Mouse (Mus musculus): ENCODE data around the gene Dscaml1. TPM values are rescaled to one million over a fixed set of nuclear protein-coding genes. Genes with fewer than 3 reads are reported as not detected.

Dscaml1 gene
- polyA plus RNA-seq, 1 experiment from 2014 or later, result 0.06 TPM

DNA sequence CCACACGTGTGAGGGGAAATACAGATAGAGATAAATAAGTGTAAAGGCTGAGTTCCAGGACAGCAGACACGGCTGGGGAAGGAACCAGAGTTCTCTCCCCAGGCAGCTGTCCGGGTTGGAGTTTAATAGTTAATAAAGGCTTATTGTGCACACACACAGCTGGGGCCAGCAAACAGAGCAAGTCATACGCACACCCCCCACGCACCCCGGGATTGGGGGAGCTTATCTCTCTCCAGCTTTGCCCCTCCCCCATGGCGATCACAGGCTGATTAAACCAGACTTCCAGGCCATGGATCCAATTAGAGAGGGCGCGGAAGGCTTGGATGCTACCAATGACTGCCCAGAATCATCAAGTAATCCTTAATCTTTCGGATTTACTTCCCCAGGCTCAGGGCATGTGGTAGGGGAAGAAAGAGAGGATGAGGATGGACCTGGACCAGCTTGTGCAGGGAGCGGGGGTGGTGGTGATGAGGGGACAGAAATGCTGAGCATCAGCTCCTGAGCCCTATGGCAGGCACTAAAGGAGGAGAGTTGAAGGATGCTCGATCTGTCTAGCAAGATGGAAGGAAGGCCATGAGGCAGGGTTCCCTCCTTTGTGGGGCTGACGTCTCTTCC, 119.7 kb downstream of the Dscaml1 start:
- 44% methylated on average over 13 of the region's 13 CpGs for WGBS
- H3K36me3 ChIP-seq (ENCODE audit: control insufficient read depth, insufficient read depth, low read length), result no peaks in the 10 kb centered on the region
- no peaks in the 10 kb centered on the region for H3K27me3 ChIP-seq (ENCODE audit: control insufficient read depth, insufficient read depth, low read length)
- no peak overlapping the region for H3K9ac ChIP-seq (replicated peaks; ENCODE audit: low read depth, low read length)
- H3K27ac ChIP-seq (ENCODE audit: low read length), result no peak overlapping the region
- no peak overlapping the region for H3K4me2 ChIP-seq (replicated peaks; ENCODE audit: low read depth, low read length)
- H3K4me3 ChIP-seq (ENCODE audit: low read depth, low read length), result no peak overlapping the region
- no peaks in the 10 kb centered on the region for H3K9me3 ChIP-seq (ENCODE audit: control insufficient read depth, low read depth, low read length)
- no peaks in the 10 kb centered on the region for H3K4me1 ChIP-seq (ENCODE audit: control insufficient read depth, insufficient read depth, low read length)
- ATAC-seq (ENCODE audit: insufficient number of reproducible peaks, insufficient read depth, low FRiP score, low read depth), result peak; percentile 67; the same call in 1 of the 2 replicates

DNA sequence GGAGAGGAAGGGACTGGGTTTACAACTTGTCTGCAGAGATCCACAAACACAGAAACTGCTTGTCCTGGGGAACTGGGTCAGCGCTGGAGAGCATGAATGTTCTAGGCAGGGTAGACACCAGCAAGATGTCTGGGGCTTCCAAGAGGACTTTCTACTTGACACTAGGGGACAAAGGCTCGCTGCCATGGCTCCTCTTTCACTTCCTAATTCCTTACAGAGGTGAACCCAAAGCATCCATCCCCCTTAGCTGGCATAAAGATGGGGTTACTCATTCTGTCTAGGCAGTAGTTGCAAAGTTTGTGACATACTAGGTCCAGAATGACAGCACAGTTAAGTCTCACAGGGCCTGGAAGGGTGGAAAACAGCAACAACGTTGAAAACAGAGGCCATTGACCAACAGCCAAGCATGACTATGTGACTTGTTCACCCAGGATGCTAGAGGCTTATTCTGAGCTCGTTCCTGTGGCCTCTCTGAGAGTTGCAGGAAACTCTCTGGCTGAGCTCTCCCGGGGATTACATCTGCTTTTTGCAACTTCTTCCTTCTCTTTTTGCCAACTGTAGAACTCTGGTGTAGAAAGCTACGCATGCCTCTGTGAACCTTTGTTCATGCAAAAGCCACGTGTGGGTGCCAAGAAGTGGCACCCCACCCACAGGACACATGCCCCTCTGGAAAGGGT, 120.6 kb downstream of the Dscaml1 start:
- Histone ChIP-seq H3K4me2 (replicated peaks; ENCODE audit: low read depth, low read length) (no peak overlapping the region), H3K36me3 (ENCODE audit: control insufficient read depth, insufficient read depth, low read length) (no peaks in the 10 kb centered on the region), H3K4me1 (ENCODE audit: control insufficient read depth, insufficient read depth, low read length) (no peaks in the 10 kb centered on the region), H3K9me3 (ENCODE audit: control insufficient read depth, low read depth, low read length) (no peaks in the 10 kb centered on the region), H3K27me3 (ENCODE audit: control insufficient read depth, insufficient read depth, low read length) (no peaks in the 10 kb centered on the region), H3K9ac (replicated peaks; ENCODE audit: low read depth, low read length) (no peak overlapping the region), H3K27ac (ENCODE audit: low read length) (no peak overlapping the region), H3K4me3 (ENCODE audit: low read depth, low read length) (no peak overlapping the region)
- no peak for ATAC-seq (ENCODE audit: insufficient number of reproducible peaks, insufficient read depth, low FRiP score, low read depth)
- 70% methylated on average over 7 of the region's 7 CpGs for WGBS

DNA sequence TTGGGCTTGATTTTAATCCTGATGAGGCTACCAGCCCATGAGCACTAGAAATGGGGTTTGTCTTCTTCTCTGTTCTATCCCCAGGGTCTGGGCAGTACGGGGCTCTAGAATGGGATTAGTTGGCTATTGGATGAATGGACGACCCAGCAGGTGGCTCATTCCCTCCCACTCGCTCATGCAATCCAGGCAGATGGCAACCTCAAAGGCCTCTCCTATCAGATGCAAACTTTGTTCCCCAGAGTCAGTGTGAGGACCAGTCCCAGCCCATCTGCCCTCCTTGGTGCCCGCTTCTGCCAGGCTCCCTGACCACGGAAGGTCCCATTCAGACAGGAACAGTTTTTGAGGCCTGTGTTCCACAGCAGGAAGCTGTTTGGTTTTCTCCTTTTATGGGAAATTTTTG, 123.4 kb downstream of the Dscaml1 start:
- H3K27me3 ChIP-seq (ENCODE audit: control insufficient read depth, insufficient read depth, low read length), result no peaks in the 10 kb centered on the region
- no peak overlapping the region for H3K27ac ChIP-seq (ENCODE audit: low read length)
- H3K9ac ChIP-seq (replicated peaks; ENCODE audit: low read depth, low read length), result no peak overlapping the region
- H3K4me3 ChIP-seq (ENCODE audit: low read depth, low read length), result no peak overlapping the region
- ATAC-seq (ENCODE audit: insufficient number of reproducible peaks, insufficient read depth, low FRiP score, low read depth), result no peak
- no peaks in the 10 kb centered on the region for H3K9me3 ChIP-seq (ENCODE audit: control insufficient read depth, low read depth, low read length)
- H3K36me3 ChIP-seq (ENCODE audit: control insufficient read depth, insufficient read depth, low read length), result no peaks in the 10 kb centered on the region
- H3K4me2 ChIP-seq (replicated peaks; ENCODE audit: low read depth, low read length), result no peak overlapping the region
- 52% methylated on average over 5 of the region's 5 CpGs for WGBS
- no peaks in the 10 kb centered on the region for H3K4me1 ChIP-seq (ENCODE audit: control insufficient read depth, insufficient read depth, low read length)

DNA sequence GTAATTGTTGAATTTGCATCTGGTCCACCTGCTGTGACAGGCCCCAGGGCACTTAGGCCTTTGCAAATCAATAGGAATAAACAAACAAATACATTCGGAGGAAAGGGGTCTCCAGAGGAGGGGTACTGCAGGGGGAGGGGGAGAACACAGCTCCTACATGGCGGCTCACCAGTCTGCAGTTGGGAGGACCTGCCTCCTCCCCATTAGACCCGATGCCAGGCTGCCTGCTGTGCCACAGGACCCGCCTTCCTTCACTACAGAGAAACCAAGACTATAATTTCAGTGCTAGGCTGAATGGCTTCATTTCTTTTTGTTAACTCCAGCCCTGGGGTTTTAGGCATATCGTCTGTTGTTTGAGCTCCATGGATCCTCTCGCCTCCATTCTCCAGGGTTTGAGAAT, 123.8 kb downstream of the Dscaml1 start:
- Histone ChIP-seq H3K36me3 (ENCODE audit: control insufficient read depth, insufficient read depth, low read length) (no peaks in the 10 kb centered on the region), H3K4me1 (ENCODE audit: control insufficient read depth, insufficient read depth, low read length) (no peaks in the 10 kb centered on the region), H3K4me3 (ENCODE audit: low read depth, low read length) (no peak overlapping the region), H3K9ac (replicated peaks; ENCODE audit: low read depth, low read length) (no peak overlapping the region), H3K27ac (ENCODE audit: low read length) (no peak overlapping the region), H3K27me3 (ENCODE audit: control insufficient read depth, insufficient read depth, low read length) (no peaks in the 10 kb centered on the region), H3K4me2 (replicated peaks; ENCODE audit: low read depth, low read length) (no peak overlapping the region), H3K9me3 (ENCODE audit: control insufficient read depth, low read depth, low read length) (no peaks in the 10 kb centered on the region)
- WGBS, result 55% methylated on average over 6 of the region's 6 CpGs
- no peak for ATAC-seq (ENCODE audit: insufficient number of reproducible peaks, insufficient read depth, low FRiP score, low read depth)

DNA sequence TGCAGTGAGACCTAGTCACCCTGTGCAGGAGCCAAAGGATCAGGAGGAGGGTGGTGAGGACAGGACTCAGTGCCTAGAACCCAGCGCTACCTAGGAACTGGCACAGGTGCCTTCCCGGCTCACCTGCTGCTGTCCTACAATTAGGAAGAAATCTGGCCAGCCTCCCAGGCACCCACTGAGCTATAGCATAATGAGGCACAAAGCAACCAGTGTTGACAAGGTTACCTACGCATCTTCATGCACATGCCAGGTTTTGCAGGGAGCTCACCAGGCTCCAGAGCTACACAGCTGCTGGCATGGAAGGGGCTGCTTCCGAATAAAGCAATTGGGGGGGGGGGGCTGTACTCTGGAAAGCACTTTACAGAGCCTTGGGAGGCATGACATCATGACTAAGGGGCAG, 124.2 kb downstream of the Dscaml1 start:
- Histone ChIP-seq H3K4me3 (ENCODE audit: low read depth, low read length) (no peak overlapping the region), H3K36me3 (ENCODE audit: control insufficient read depth, insufficient read depth, low read length) (no peaks in the 10 kb centered on the region), H3K27me3 (ENCODE audit: control insufficient read depth, insufficient read depth, low read length) (no peaks in the 10 kb centered on the region), H3K4me2 (replicated peaks; ENCODE audit: low read depth, low read length) (no peak overlapping the region), H3K27ac (ENCODE audit: low read length) (no peak overlapping the region), H3K4me1 (ENCODE audit: control insufficient read depth, insufficient read depth, low read length) (no peaks in the 10 kb centered on the region; the same call in 1 of the 2 replicates), H3K9ac (replicated peaks; ENCODE audit: low read depth, low read length) (no peak overlapping the region), H3K9me3 (ENCODE audit: control insufficient read depth, low read depth, low read length) (no peaks in the 10 kb centered on the region)
- 69% methylated on average over 4 of the region's 4 CpGs for WGBS
- no peak for ATAC-seq (ENCODE audit: insufficient number of reproducible peaks, insufficient read depth, low FRiP score, low read depth)

DNA sequence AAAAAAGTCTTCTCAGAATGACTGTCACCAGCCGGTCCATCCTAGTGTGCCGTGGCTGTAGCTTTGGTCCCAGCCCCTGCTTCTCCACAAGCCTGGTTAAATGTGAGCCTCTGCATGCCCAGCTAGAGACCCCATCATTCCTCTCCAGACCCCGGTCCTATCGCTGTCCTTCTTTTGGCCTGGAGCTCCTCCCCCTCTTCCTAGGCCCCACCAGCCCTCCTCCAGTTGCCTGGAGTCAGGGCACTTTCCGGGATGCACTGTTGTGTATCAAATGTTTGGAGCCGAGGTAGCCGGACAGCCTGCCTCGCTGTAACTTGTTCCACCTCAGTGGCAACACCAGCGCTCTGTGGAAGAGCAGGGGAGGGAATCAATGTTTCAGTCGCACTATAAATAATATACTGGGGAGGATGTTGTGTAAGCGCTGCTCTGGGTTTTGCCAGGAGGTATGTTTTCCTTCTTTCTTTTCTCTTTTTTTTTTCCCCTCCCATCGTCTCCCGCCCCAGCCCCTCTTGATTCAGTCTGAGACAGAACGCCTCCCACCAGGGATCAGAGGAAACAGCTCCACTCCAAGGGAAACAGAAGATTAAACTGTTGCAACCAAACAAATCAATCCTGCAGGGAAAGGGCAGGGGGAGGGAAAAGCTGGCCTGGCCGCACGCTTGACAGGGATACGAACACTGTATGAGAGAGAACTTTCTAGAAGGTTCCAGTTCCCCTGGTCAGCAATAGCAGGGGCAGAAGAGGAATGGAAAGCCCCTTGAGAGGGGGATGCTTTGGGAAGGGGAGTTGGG, 128.8 kb downstream of the Dscaml1 start:
- Histone ChIP-seq H3K27ac (ENCODE audit: low read length) (peak overlapping the region; percentile 40; the same call in 1 of the 2 replicates), H3K9ac (replicated peaks; ENCODE audit: low read depth, low read length) (no peak overlapping the region), H3K36me3 (ENCODE audit: control insufficient read depth, insufficient read depth, low read length) (no peaks in the 10 kb centered on the region), H3K4me1 (ENCODE audit: control insufficient read depth, insufficient read depth, low read length) (peaks cover 3% of the 10 kb centered on the region; the same call in 1 of the 2 replicates), H3K9me3 (ENCODE audit: control insufficient read depth, low read depth, low read length) (no peaks in the 10 kb centered on the region), H3K4me2 (replicated peaks; ENCODE audit: low read depth, low read length) (no peak overlapping the region; the same call in 1 of the 2 replicates), H3K4me3 (ENCODE audit: low read depth, low read length) (no peak overlapping the region), H3K27me3 (ENCODE audit: control insufficient read depth, insufficient read depth, low read length) (no peaks in the 10 kb centered on the region)
- 0 out of 2 replicates have a peak, but pooled peaks have one; percentile 18 for ATAC-seq (ENCODE audit: insufficient number of reproducible peaks, insufficient read depth, low FRiP score, low read depth)
- 13% methylated on average over 17 of the region's 17 CpGs for WGBS

DNA sequence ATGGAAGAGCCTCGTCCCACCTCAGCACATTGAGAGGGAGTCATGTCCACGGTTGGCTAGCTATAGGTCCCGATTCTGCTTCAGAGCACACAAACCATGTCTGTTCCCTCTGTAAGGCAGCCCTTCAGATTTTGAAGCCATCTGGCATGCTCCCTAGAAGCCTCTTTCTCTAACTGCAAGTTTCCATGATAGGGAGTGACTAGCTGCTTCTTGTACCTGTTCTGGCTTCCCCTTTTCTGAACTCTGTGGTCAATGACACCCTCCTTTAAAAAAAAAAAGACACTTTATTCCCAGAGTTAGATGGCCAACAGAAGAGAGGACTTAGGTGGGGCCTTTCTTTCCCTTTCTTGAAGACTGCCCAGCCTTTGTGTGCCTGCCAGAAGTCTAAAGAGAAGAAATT, 130.5 kb downstream of the Dscaml1 start:
- no peak for ATAC-seq (ENCODE audit: insufficient number of reproducible peaks, insufficient read depth, low FRiP score, low read depth)
- Histone ChIP-seq H3K4me3 (ENCODE audit: low read depth, low read length) (no peak overlapping the region), H3K27ac (ENCODE audit: low read length) (no peak overlapping the region), H3K4me1 (ENCODE audit: control insufficient read depth, insufficient read depth, low read length) (peaks cover 3% of the 10 kb centered on the region; the same call in 1 of the 2 replicates), H3K9me3 (ENCODE audit: control insufficient read depth, low read depth, low read length) (no peaks in the 10 kb centered on the region), H3K4me2 (replicated peaks; ENCODE audit: low read depth, low read length) (no peak overlapping the region), H3K9ac (replicated peaks; ENCODE audit: low read depth, low read length) (no peak overlapping the region), H3K36me3 (ENCODE audit: control insufficient read depth, insufficient read depth, low read length) (no peaks in the 10 kb centered on the region), H3K27me3 (ENCODE audit: control insufficient read depth, insufficient read depth, low read length) (no peaks in the 10 kb centered on the region)
- WGBS, result 94% methylated on average over 3 of the region's 3 CpGs

DNA sequence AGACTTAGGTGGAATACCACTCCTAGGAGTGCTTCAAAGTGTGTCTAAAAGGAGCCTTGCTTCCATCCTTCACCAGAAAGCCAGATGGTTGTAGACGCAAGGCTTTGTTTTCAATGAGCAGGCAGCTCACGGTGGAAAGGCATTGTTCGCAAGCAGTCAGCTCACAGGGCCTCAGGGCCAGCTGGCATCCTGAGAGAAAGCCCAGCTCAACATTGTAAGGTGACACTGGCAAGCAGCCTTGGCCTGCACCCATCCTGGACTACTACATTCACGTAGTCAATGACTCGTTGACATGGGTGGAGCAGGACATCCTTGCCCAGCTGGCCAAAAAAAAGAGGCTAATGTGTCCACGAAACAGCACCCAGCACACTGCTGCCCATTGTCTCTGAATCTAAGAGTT, 134.6 kb downstream of the Dscaml1 start:
- no peak overlapping the region for H3K4me2 ChIP-seq (replicated peaks; ENCODE audit: low read depth, low read length)
- H3K9me3 ChIP-seq (ENCODE audit: control insufficient read depth, low read depth, low read length), result no peaks in the 10 kb centered on the region
- no peak for ATAC-seq (ENCODE audit: insufficient number of reproducible peaks, insufficient read depth, low FRiP score, low read depth)
- H3K27me3 ChIP-seq (ENCODE audit: control insufficient read depth, insufficient read depth, low read length), result no peaks in the 10 kb centered on the region
- H3K27ac ChIP-seq (ENCODE audit: low read length), result no peak overlapping the region
- 72% methylated on average over 6 of the region's 6 CpGs for WGBS
- H3K9ac ChIP-seq (replicated peaks; ENCODE audit: low read depth, low read length), result no peak overlapping the region
- no peaks in the 10 kb centered on the region for H3K36me3 ChIP-seq (ENCODE audit: control insufficient read depth, insufficient read depth, low read length)
- H3K4me1 ChIP-seq (ENCODE audit: control insufficient read depth, insufficient read depth, low read length), result 0 out of 2 replicates have a peak, but pooled peaks cover 1% of the 10 kb centered on the region
- H3K4me3 ChIP-seq (ENCODE audit: low read depth, low read length), result no peak overlapping the region

All from stomach, embryonic 14.5 days (tissue).